Mouse (Mus musculus): ENCODE results near the gene Lhx1. TPM values are rescaled to one million over a fixed set of nuclear protein-coding genes. Genes with fewer than 3 reads are reported as not detected.

Lhx1 gene
- total RNA-seq, 2 experiments from 2014 or later = not detected

GRCm38 (mm10) chr11:84526976-84527860, 1.9 kb upstream of the Lhx1 start:
- DNase-seq (ENCODE audit: low spot score in 2 of 2) = no peak

DNA sequence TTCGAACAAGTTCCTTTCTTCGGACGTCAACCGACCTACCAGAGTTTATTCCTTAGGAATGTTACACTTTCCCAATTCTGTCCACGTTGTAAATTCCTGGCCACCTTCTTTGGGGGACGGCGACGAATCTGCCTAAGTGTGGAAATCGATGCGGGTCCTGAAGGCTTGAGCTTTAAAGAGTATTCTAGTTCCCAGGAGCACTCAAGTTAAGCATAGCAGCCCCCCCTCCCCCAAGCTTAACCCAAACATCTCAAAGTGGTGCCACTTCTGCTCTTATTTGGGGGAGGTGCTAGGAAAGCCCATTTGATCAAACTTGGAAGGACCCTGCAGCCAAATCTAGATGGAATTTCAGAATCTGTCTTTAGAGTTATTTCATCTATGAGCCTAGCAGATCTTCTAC, 1.1 kb upstream of the Lhx1 start:
- DNase-seq (ENCODE audit: low spot score in 2 of 2) = no peak

DNA sequence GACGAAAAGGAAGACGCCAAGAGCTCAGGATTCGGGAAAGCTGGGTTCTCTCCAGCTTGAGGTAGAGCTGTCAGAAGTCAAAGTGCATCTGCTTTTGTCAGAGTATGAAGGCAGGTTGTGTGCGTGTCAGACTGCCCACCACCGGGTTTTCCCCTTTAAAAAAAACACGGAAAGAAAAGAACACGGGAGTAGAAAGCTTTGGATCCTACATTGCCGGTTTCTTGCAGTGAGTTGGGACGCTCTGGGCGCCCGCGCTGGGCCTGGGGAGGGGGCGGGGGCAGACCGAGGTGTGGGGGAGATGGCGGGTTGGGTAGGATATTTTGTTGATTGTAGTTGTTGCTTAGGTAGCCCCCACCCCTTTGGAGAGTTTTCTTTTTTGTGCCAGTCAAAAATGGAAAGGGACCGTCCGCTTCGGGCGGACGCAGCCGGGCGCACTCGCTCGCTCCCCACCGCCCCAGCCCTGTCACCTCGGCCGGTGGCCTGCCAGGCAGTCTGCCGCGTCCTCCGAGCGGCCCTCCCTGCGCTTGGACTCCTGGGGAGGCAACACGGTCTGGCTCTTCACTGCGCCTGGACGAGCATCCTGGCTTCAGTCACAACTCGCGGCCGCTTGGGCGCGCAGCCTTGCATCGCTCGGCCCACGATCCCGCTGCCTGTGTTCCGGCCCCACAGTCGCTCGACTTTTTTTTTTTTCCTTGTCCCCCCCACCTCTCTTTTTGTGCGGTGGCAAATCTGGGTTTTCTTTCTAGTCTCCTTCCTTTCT, 644 bp downstream of the Lhx1 start:
- no peak for DNase-seq (ENCODE audit: low spot score in 2 of 2)

DNA sequence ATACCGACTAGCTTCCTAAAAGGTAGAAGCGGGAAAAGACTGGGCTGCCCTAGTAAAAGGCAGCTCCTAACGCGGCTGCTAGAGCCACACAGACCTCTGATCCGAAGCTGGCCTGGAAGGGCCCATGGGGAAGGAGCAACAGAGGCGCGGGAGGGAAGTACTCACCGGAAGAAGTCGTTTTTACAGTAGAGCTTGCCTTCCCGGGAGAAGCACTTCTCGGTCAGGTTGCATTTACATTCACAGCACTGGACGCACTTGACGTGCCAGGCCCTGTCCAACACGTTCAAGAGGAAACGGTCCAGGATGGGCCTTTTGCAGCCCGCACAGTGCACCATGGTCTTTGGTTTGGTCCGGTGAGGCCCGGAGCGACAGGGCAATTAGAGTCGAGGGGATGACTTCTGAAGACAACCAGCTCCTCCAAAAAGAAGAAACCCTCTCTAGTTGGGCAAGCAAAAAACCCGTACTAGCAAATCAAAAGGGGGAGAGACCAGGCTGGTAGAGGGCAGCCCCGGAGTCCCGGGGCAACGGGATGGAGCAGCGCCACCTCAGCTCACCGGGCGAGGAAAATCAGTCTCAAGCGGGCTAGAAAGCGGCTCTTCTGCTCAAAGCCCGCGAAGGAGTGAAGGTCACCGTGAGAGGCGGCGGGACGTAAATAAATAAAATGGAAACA, 1.4 kb downstream of the Lhx1 start:
- DNase-seq (ENCODE audit: low spot score in 2 of 2) = no peak

DNA sequence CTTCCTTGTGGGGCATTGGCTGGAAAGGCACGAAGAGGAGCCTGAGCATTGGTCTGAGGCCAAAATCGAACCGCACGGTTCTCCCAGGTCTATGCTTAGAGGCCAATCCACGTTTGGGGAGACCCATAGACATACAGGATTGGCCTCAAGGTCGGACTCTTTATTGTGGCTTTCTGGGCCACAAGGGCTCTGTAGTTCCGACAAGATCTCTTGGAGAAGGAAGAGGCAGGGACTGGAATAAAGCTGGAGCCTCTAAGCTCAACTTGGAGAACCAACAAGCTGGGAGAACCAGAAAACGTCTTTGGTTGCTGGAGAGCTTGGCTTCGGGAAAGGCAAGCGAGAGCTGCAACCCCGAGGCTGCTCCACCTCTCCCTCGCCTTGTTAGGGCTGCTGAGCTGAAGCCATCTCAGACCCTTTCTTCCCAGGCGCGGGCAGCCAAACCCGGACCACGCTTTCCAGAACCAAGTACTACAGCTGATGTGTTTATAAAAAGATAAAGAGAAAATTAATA, 2.0 kb downstream of the Lhx1 start:
- DNase-seq (ENCODE audit: low spot score in 2 of 2) = no peak

- no peak for DNase-seq (ENCODE audit: low spot score in 2 of 2)
Observed at GRCm38 (mm10) chr11:84522577-84523320, 2.6 kb downstream of the Lhx1 start.

DNA sequence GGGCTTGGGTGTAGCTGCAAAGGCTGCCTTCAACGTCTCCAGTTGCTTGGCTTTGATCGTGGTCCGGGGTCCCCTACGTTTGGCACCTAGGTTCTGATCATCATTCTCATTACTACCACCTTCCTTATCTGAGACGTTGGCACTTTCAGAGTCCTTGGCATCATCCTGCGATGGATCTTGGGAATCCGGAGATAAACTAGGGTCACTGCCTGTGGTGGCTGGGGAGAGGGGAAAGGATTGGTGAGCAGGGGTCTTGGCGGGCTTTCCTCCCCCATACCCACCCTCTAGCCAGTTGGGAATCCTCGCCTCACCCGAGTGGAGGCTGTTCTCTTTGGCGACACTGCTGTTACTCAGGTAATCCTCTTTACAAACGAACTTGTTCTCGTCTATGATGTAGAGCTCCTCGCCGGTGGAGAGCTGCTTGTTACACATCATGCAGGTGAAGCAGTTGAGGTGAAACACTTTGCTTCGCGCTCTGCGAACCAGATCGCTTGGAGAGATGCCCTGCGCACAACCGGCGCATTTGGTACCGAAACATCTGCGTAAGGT, 3.5 kb downstream of the Lhx1 start:
- no peak for DNase-seq (ENCODE audit: low spot score in 2 of 2)

DNA sequence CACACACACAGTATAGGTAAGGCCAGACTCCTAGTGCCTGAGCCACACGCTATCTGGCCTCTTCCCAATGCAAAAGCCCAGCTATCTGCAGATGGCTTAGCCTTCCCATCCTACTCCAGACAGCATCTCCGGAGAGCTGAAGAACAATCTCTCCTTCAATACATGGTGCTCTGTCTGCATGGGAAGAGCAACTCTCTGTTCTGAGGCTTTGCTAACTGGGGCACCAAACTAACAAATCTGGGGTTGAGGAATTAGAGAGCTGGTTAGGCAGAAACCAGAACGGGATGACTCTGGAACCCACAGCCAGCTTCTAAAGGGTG, 4.3 kb downstream of the Lhx1 start:
- DNase-seq (ENCODE audit: low spot score in 2 of 2) = no peak

DNA sequence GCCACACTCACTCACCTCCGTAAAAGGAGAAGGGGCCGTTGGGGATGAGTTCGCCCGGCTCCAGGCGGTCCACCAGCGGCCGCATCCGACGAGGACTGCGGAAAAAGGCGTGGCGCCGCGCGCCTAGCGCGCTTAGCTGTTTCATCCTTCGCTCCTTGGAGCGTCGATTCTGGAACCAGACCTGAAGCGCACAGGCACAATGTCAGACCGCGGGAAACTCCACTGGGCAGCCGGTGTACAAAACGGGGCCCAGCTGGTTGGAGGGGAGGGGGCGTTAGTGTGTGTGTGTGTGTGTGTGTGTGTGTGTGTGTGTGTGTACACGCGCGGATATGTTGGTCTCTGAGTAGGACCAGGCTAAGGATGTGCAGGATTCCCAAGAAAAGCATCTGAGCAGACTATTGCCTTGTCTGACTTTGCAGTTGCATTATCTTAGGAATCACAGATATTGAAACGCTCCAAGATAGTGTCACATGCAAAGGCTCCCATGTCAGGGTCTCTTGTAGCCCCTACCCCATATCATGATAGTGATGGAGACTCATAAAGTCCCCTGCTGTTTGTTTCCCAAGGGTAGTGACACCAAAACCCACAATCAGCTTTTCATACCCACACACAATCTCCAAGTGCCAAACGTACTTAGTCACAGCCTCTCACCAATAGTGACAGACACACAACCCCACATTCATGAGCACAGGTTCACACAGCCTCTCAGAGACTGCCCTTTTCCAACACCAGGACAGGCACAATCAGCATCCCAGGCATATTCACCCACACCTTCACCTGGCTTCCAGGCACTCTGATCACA, 4.9 kb downstream of the Lhx1 start:
- no peak for DNase-seq (ENCODE audit: low spot score in 2 of 2)

DNA sequence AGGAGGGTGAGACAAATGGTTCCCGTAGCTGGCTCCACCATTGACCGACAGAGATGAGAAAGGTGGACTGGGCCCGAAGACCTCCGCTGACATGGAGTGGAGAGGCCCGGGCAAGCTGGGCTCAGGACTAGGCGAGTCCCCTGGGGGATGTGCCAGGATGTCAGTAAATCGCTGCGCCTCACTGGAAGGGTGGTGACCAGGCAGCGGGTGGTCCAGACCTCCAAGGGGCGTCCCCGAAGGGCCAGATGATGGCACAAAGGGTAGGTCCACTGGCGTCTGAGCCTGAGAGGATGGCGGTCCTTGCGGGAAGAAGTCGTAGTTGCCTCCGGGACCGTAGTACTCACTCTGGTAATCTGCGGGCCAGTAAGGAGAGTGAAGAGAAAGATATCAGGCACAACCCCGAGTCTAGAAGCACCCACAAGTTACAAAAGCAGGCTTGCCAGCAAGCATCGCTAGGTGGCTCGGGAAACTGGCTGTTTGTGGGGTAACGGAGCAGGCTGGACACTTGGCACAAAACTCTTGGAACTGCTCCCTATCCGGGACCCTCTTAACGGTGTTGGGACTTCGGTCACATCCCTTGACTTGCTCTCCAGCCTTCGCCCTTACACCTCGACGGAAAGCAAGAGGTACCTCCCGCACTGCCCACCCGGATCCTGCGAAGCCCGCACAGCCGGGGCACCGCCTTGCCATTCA, 5.6 kb downstream of the Lhx1 start:
- DNase-seq (ENCODE audit: low spot score in 2 of 2) = no peak

- DNase-seq (ENCODE audit: low spot score in 2 of 2) = no peak
Observed at GRCm38 (mm10) chr11:84519036-84519435, 6.3 kb downstream of the Lhx1 start.

DNA sequence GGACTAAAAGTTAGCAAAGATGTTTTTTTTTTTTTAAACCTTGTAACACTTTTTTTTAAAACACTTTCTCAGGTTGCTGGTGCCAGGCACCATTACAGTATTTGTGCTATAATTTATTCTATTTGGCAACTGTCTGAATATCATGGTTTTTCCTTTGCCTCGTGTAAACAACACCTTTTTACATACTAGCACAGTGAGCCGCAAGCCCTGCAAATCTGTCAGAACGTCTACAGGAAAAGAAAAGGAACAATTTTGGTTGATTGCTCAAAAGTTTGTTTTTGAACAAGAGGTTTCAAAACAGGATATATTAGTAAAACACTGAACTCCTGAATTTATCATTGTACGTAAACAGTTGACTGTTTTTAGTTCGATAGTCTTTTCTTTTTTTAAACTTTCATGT, 7.1 kb downstream of the Lhx1 start:
- DNase-seq (ENCODE audit: low spot score in 2 of 2) = no peak

GRCm38 (mm10) chr11:84517431-84517830, 7.9 kb downstream of the Lhx1 start:
- DNase-seq (ENCODE audit: low spot score in 2 of 2) = no peak

- DNase-seq (ENCODE audit: low spot score in 2 of 2) = no peak
Observed at GRCm38 (mm10) chr11:84516501-84517240, 8.7 kb downstream of the Lhx1 start.

DNA sequence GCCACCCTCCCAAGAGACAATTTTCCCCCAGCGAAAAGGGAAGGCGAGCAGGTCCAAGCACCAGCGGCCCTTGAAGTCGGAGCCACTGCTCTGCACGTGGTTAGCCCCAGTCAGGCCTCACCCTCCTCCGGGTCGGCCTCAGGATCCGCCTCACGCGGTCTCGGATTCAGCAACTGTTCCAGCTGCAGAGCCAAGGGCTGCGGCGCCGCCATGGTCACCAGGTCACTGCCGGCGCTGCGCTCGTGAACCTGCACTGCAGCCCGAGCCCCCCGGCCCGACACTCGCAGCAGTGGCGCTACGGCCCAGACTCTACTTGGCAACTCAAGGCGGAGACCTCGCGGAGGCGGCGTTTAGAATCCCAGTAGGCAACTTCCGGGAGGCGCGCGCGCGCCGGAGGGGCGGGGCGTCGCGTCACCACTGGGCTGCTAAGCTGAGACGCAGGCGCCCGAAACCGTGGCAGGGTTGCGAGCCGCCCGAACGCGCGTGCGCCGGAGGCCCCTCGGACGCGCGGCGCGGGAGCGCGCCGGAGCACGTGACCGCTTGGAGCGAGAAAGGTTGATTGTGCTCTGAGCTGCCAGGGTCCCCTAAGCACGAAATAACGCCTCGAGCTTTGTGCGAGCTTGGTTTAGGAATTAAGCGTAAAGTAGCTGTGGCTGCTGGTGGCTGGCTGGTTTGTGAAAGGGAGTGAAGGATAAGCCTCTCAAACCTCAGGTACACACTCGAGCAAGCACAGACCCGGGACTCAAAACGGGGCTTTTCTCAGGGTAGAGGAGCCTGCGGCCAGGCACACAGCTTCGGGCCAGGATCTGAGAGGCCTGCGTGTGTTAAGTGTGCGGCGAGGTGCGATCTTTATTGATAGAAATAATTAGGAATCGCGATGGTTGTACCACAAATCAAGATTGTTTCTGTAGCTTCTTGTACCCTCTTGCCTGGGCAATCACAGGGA, 11.9 kb downstream of the Lhx1 start, which contains the start of gene Aatf:
TSS of gene Aatf (minus strand) at position 352 of the 946 bp plus-strand sequence.
- peak; percentile 92 to 96 for DNase-seq (ENCODE audit: low spot score in 2 of 2)

- no peak for DNase-seq (ENCODE audit: low spot score in 2 of 2)
Observed at GRCm38 (mm10) chr11:84512031-84512430, 13.3 kb downstream of the Lhx1 start.

GRCm38 (mm10) chr11:84504296-84504695, 21.0 kb downstream of the Lhx1 start:
- no peak for DNase-seq (ENCODE audit: low spot score in 2 of 2)

All from gastrocnemius, postnatal 4 days (tissue).